Mouse (Mus musculus): ENCODE measurements at regions not wholly inside any gene's neighbourhood (a gene's known extent, or its start where the extent isn't known, plus 50 kb on each side); places are given as distances from the start of the nearest gene placed in this dataset.

- 67% methylated on average over 8 of the region's 8 CpGs for WGBS
- no peaks in the 10 kb centered on the region for H3K4me1 ChIP-seq (replicated peaks; ENCODE audit: control insufficient read depth, insufficient read depth, low read length)
- H3K9me3 ChIP-seq (ENCODE audit: control insufficient read depth), result no peaks in the 10 kb centered on the region
- no peak overlapping the region for H3K4me2 ChIP-seq (replicated peaks; ENCODE audit: low read depth)
- H3K27ac ChIP-seq (ENCODE audit: low read depth, low read length), result no peak overlapping the region
- no peak for TF ChIP-seq CTCF (IDR thresholded peaks at IDR 0.05; ENCODE audit: low read depth)
- H3K36me3 ChIP-seq (ENCODE audit: control insufficient read depth, insufficient read depth), result no peaks in the 10 kb centered on the region
- H3K27me3 ChIP-seq (replicated peaks; ENCODE audit: control insufficient read depth, insufficient read depth, low read length), result no peaks in the 10 kb centered on the region
- no peak overlapping the region for H3K9ac ChIP-seq (ENCODE audit: low read depth, low read length)
- H3K4me3 ChIP-seq (ENCODE audit: low read depth, low read length), result no peak overlapping the region
- no peak for ATAC-seq
Observed at GRCm38 (mm10) chr5:106108474-106108971, 232.2 kb downstream of the Zfp326 start.

- H3K4me3 ChIP-seq (ENCODE audit: low read depth, low read length), result no peak overlapping the region
- H3K27me3 ChIP-seq (replicated peaks; ENCODE audit: control insufficient read depth, insufficient read depth, low read length), result no peaks in the 10 kb centered on the region
- TF ChIP-seq CTCF (IDR thresholded peaks at IDR 0.05; ENCODE audit: low read depth), result no peak
- H3K9me3 ChIP-seq (ENCODE audit: control insufficient read depth), result no peaks in the 10 kb centered on the region
- H3K9ac ChIP-seq (ENCODE audit: low read depth, low read length), result no peak overlapping the region
- no peaks in the 10 kb centered on the region for H3K36me3 ChIP-seq (ENCODE audit: control insufficient read depth, insufficient read depth)
- no peak for ATAC-seq
- H3K27ac ChIP-seq (ENCODE audit: low read depth, low read length), result no peak overlapping the region
- H3K4me1 ChIP-seq (replicated peaks; ENCODE audit: control insufficient read depth, insufficient read depth, low read length), result no peaks in the 10 kb centered on the region
- no peak overlapping the region for H3K4me2 ChIP-seq (replicated peaks; ENCODE audit: low read depth)
- 90% methylated on average over 4 of the region's 4 CpGs for WGBS
Observed at GRCm38 (mm10) chr5:106102255-106102654, 225.9 kb downstream of the Zfp326 start.

DNA sequence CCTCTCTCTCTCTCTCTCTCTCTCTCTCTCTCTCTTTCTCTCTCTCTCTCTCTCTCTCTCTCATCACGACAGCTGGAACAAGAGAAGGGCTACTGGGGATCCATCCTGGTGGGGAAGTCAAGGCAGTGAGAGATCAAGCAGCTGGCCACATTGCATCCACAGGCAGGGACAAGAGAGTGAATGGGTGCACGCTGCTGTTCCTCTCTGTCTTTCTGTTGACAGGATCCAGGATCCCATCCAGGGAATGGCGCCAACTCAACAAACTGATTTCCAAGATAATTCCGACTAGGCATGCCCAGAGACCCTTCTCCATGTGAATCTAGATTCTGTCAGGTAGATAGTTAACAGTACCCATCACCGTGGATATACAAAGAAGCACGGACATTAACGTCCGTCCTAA, 222.5 kb downstream of the Zfp326 start:
- no peak for TF ChIP-seq CTCF (IDR thresholded peaks at IDR 0.05; ENCODE audit: low read depth)

DNA sequence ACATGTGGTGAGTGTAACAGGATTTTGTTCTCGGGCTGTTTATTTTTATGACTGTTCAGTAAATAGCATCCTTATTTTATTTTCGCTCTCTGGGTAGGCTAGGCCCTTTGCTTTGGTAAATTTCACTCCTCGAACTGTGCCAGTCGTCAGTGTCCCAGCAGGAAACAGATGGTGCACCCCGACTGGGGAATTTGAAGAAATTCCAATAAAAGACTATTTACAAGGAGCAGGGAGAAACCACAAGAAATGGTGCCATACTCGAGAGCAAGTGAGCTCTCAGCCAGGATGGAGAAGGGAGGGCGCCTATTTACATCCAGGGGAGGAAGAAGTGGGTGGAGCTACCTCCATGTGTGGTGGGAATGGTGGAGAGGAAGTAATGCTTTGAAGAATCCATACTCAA, 213.0 kb downstream of the Zfp326 start:
- no peak overlapping the region for H3K4me3 ChIP-seq (ENCODE audit: low read depth, low read length)
- H3K27ac ChIP-seq (ENCODE audit: low read depth, low read length), result no peak overlapping the region
- H3K9me3 ChIP-seq (ENCODE audit: control insufficient read depth), result no peaks in the 10 kb centered on the region
- ATAC-seq, result no peak
- H3K36me3 ChIP-seq (ENCODE audit: control insufficient read depth, insufficient read depth), result no peaks in the 10 kb centered on the region
- no peak overlapping the region for H3K4me2 ChIP-seq (replicated peaks; ENCODE audit: low read depth)
- H3K27me3 ChIP-seq (replicated peaks; ENCODE audit: control insufficient read depth, insufficient read depth, low read length), result no peaks in the 10 kb centered on the region
- 74% methylated on average over 7 of the region's 7 CpGs for WGBS
- no peaks in the 10 kb centered on the region for H3K4me1 ChIP-seq (replicated peaks; ENCODE audit: control insufficient read depth, insufficient read depth, low read length)
- H3K9ac ChIP-seq (ENCODE audit: low read depth, low read length), result no peak overlapping the region
- no peak for TF ChIP-seq CTCF (IDR thresholded peaks at IDR 0.05; ENCODE audit: low read depth)

More for the DNA sequence above, 222.5 kb downstream of the Zfp326 start:
- 72% methylated on average over 8 of the region's 8 CpGs for WGBS
- Histone ChIP-seq H3K4me3 (ENCODE audit: low read depth, low read length) (no peak overlapping the region), H3K4me2 (replicated peaks; ENCODE audit: low read depth) (no peak overlapping the region), H3K4me1 (replicated peaks; ENCODE audit: control insufficient read depth, insufficient read depth, low read length) (no peaks in the 10 kb centered on the region), H3K9me3 (ENCODE audit: control insufficient read depth) (no peaks in the 10 kb centered on the region), H3K27me3 (replicated peaks; ENCODE audit: control insufficient read depth, insufficient read depth, low read length) (no peaks in the 10 kb centered on the region), H3K36me3 (ENCODE audit: control insufficient read depth, insufficient read depth) (no peaks in the 10 kb centered on the region), H3K27ac (ENCODE audit: low read depth, low read length) (no peak overlapping the region), H3K9ac (ENCODE audit: low read depth, low read length) (no peak overlapping the region)
- no peak for ATAC-seq

DNA sequence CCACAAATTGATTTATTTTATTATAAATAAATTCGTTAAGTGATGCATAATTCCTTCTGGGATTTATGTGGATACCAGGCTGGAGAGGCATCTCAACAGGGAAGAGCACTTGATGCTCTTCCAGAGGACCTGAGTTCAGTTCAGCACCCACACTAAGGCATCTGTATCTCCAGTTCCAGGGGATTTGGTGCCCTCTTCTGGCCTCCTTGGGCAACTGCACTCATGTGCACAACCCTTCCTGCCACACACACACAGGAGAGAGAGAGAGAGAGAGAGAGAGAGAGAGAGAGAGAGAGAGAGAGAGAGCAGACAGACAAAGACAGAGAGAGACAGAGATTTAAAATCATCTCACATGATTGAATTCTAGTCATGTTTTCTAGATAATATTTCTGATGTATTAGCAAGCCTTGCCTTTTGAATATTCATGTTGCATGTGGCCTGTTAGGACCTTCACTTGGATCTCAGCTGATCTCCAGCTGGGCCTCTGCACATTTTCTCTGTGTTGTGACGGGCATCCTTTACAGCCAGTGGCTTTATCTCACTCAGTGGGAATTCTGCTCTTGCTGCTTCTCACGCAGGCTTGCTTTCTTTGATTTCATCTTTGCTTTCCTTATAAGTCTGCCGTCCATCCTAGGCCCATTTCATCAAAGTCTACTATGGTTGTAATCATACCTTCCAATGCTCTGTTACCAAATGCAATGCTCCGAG, 212.3 kb downstream of the Zfp326 start:
- H3K27ac ChIP-seq (ENCODE audit: low read depth, low read length), result no peak overlapping the region
- ATAC-seq, result no peak
- no peak overlapping the region for H3K9ac ChIP-seq (ENCODE audit: low read depth, low read length)
- 88% methylated on average over 5 of the region's 5 CpGs for WGBS
- TF ChIP-seq CTCF (IDR thresholded peaks at IDR 0.05; ENCODE audit: low read depth), result no peak
- H3K36me3 ChIP-seq (ENCODE audit: control insufficient read depth, insufficient read depth), result no peaks in the 10 kb centered on the region
- H3K4me3 ChIP-seq (ENCODE audit: low read depth, low read length), result no peak overlapping the region
- no peaks in the 10 kb centered on the region for H3K4me1 ChIP-seq (replicated peaks; ENCODE audit: control insufficient read depth, insufficient read depth, low read length)
- no peak overlapping the region for H3K4me2 ChIP-seq (replicated peaks; ENCODE audit: low read depth)
- no peaks in the 10 kb centered on the region for H3K9me3 ChIP-seq (ENCODE audit: control insufficient read depth)
- no peaks in the 10 kb centered on the region for H3K27me3 ChIP-seq (replicated peaks; ENCODE audit: control insufficient read depth, insufficient read depth, low read length)

GRCm38 (mm10) chr5:106083786-106084185, 207.4 kb downstream of the Zfp326 start:
- no peak overlapping the region for H3K27ac ChIP-seq (ENCODE audit: low read depth, low read length)
- H3K9me3 ChIP-seq (ENCODE audit: control insufficient read depth), result no peaks in the 10 kb centered on the region
- ATAC-seq, result no peak
- H3K9ac ChIP-seq (ENCODE audit: low read depth, low read length), result no peak overlapping the region
- H3K4me2 ChIP-seq (replicated peaks; ENCODE audit: low read depth), result no peak overlapping the region
- 79% methylated on average over 4 of the region's 4 CpGs for WGBS
- H3K36me3 ChIP-seq (ENCODE audit: control insufficient read depth, insufficient read depth), result no peaks in the 10 kb centered on the region
- H3K4me1 ChIP-seq (replicated peaks; ENCODE audit: control insufficient read depth, insufficient read depth, low read length), result no peaks in the 10 kb centered on the region
- no peak overlapping the region for H3K4me3 ChIP-seq (ENCODE audit: low read depth, low read length)
- no peaks in the 10 kb centered on the region for H3K27me3 ChIP-seq (replicated peaks; ENCODE audit: control insufficient read depth, insufficient read depth, low read length)
- TF ChIP-seq CTCF (IDR thresholded peaks at IDR 0.05; ENCODE audit: low read depth), result no peak

Data from intestine, postnatal 0 days (tissue).